21 mouse cellular contexts compared by ENCODE assay signal in the genomic region with DNA sequence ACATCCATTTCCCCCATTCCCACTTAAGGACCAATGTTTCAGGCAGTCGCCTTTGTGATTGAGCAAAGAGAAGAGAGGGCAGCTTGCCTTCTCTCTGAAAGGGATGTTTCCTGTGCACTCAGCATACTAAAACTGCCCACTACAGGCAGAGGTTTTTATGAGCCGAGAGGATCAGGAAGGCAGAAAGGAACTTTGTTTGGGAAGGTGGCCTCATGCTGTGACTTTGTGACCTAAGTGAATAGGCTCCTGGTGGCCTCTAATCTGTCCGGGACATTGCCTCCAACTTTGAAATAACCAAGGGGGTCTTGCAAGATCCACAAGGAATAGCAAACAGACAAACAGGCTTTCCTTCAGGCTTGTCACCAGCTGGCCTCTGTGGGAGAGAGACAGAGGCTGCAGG. TPM values are rescaled to one million over a fixed set of nuclear protein-coding genes. Genes with fewer than 3 reads are reported as not detected.
DNase-seq lines count a peak whose midpoint lies in the region; ATAC-seq and TF ChIP-seq lines count a peak whose summit lies in the region.
"Had no signal": no experiment of that assay in that cellular context is flagged by ENCODE, and none has a peak within 500 bp of the region (broad histone marks: within the 10 kb centered on the region; RNA-seq: fewer than 3 reads in every experiment).

No protein-coding gene starts in this region.

- TF ChIP-seq CTCF in kidney, postnatal 0 days (IDR thresholded peaks at IDR 0.05; ENCODE audit: low read depth): 0 out of 2 replicates have a peak, but pooled peaks have one; percentile 2
- TF ChIP-seq CTCF in midbrain, postnatal 0 days (IDR thresholded peaks at IDR 0.05): peak; percentile 17; the same call in 1 of the 2 replicates

- 52% methylated on average over 3 of the region's 3 CpGs for WGBS in kidney, postnatal 0 days
- 13% methylated on average over 3 of the region's 3 CpGs for WGBS in midbrain, postnatal 0 days
- WGBS in midbrain, embryonic 10.5 days: 5% methylated on average over 3 of the region's 3 CpGs

- H3K36me3 ChIP-seq in kidney, postnatal 0 days (ENCODE audit: insufficient read depth, low read length): 0 out of 2 replicates have a peak, but pooled peaks cover 14% of the 10 kb centered on the region
- H3K36me3 ChIP-seq in midbrain, postnatal 0 days (ENCODE audit: insufficient read depth, low read length): peaks cover 2% of the 10 kb centered on the region; the same call in 1 of the 2 replicates
- no peaks in the 10 kb centered on the region for H3K36me3 ChIP-seq in midbrain, embryonic 10.5 days
- H3K36me3 ChIP-seq: forebrain, embryonic 12.5 days; hindbrain, embryonic 15.5 days had no signal

- no peak for ATAC-seq in kidney, postnatal 0 days (replicated peaks; ENCODE audit: low FRiP score, low read depth)
- no peak for ATAC-seq in midbrain, postnatal 0 days (ENCODE audit: low FRiP score)
- ATAC-seq: activated CD4-positive, CD25-positive, alpha-beta regulatory T cell, adult 4 months; forebrain, embryonic 16.5 days; inflammation-experienced regulatory T-cells, adult 6 months had no signal

- H3K9me3 ChIP-seq in kidney, postnatal 0 days (replicated peaks; ENCODE audit: low read length): no peaks in the 10 kb centered on the region
- no peaks in the 10 kb centered on the region for H3K9me3 ChIP-seq in midbrain, postnatal 0 days (ENCODE audit: low read length)
- H3K9me3 ChIP-seq in midbrain, embryonic 10.5 days (replicated peaks): no peaks in the 10 kb centered on the region
- H3K9me3 ChIP-seq: embryonic facial prominence, embryonic 13.5 days; forebrain, embryonic 12.5 days; heart, embryonic 10.5 days; hindbrain, embryonic 15.5 days had no signal

- no peak overlapping the region for H3K4me2 ChIP-seq in kidney, postnatal 0 days (ENCODE audit: low read length)
- no peak overlapping the region for H3K4me2 ChIP-seq in midbrain, postnatal 0 days (ENCODE audit: low read depth, low read length, poor library complexity, severe bottlenecking)
- H3K4me2 ChIP-seq: embryonic facial prominence, embryonic 13.5 days; forebrain, embryonic 12.5 days; hindbrain, embryonic 15.5 days had no signal

- no peaks in the 10 kb centered on the region for H3K27me3 ChIP-seq in kidney, postnatal 0 days (ENCODE audit: insufficient read depth, low read length)
- H3K27me3 ChIP-seq in midbrain, postnatal 0 days (ENCODE audit: insufficient read depth, low read length): no peaks in the 10 kb centered on the region
- H3K27me3 ChIP-seq in midbrain, embryonic 10.5 days (ENCODE audit: low read depth, poor library complexity, severe bottlenecking): peaks cover 14% of the 10 kb centered on the region
- H3K27me3 ChIP-seq: embryonic facial prominence, embryonic 13.5 days; forebrain, embryonic 12.5 days; hindbrain, embryonic 15.5 days had no signal

- DNase-seq in heart, adult 11 months: peak; percentile 82
- no peak for DNase-seq in heart, postnatal 4 days
- DNase-seq in kidney, postnatal 0 days (ENCODE audit: low spot score): no peak
- no peak for DNase-seq in kidney, adult 18-20 months
- DNase-seq in midbrain, postnatal 0 days (ENCODE audit: low spot score): no peak
- no peak for DNase-seq in midbrain, embryonic 10.5 days (ENCODE audit: low spot score)
- peak; percentile 75 for DNase-seq in ZHBTc4 (ENCODE audit: low read depth, low spot score)
- DNase-seq in urinary bladder, postnatal 4 days (ENCODE audit: low spot score in 2 of 2): no peak
- DNase-seq: adrenal gland, postnatal 14 days; cerebellum, adult 18-20 months; cerebellum, adult 9-11 months; cerebellum, postnatal 36 days; gastrocnemius, postnatal 25 days; heart, postnatal 10 days had no signal

- no peak overlapping the region for H3K9ac ChIP-seq in kidney, postnatal 0 days (ENCODE audit: low read depth, low read length)
- no peak overlapping the region for H3K9ac ChIP-seq in midbrain, postnatal 0 days (replicated peaks; ENCODE audit: low read length, poor library complexity, severe bottlenecking)
- H3K9ac ChIP-seq: embryonic facial prominence, embryonic 13.5 days; forebrain, embryonic 12.5 days; hindbrain, embryonic 15.5 days had no signal

- no peak overlapping the region for H3K27ac ChIP-seq in kidney, postnatal 0 days
- no peak overlapping the region for H3K27ac ChIP-seq in midbrain, postnatal 0 days (ENCODE audit: low read depth, low read length)
- no peak overlapping the region for H3K27ac ChIP-seq in midbrain, embryonic 10.5 days (replicated peaks)
- H3K27ac ChIP-seq: embryonic facial prominence, embryonic 13.5 days; forebrain, embryonic 12.5 days; heart, embryonic 10.5 days; hindbrain, embryonic 15.5 days had no signal

- peaks cover 18% of the 10 kb centered on the region for H3K4me1 ChIP-seq in kidney, postnatal 0 days (replicated peaks; ENCODE audit: insufficient read depth, low read length)
- no peaks in the 10 kb centered on the region for H3K4me1 ChIP-seq in midbrain, postnatal 0 days (ENCODE audit: insufficient read depth, low read length)
- peaks cover 22% of the 10 kb centered on the region for H3K4me1 ChIP-seq in midbrain, embryonic 10.5 days

- no peak overlapping the region for H3K4me3 ChIP-seq in kidney, postnatal 0 days (replicated peaks; ENCODE audit: low read depth, low read length)
- no peak overlapping the region for H3K4me3 ChIP-seq in midbrain, postnatal 0 days (ENCODE audit: low read depth, low read length)
- no peak overlapping the region for H3K4me3 ChIP-seq in midbrain, embryonic 10.5 days
- H3K4me3 ChIP-seq: embryonic facial prominence, embryonic 13.5 days; forebrain, embryonic 12.5 days; heart, embryonic 10.5 days; hindbrain, embryonic 15.5 days had no signal

RNA-seq across cellular contexts. Expression of gene Timp3, which starts 19.4 kb away (rescaled TPM):
- 100 to 1,000 TPM; 139 to 143 TPM for total RNA-seq in heart, postnatal 4 days (2021)
- 87.4 and 99.7 TPM in 2 replicates for polyA plus RNA-seq in kidney, postnatal 0 days (2015; fragmentation: Nextera tagmentation; extraction: Ambion mirVana)
- 105 and 133 TPM in 2 replicates for total RNA-seq in midbrain, postnatal 0 days (2014; rRNA removed)
- 39.1 and 47.3 TPM in 2 replicates for polyA plus RNA-seq in midbrain, postnatal 0 days (2015; fragmentation: Nextera tagmentation; extraction: Ambion mirVana)
- polyA plus RNA-seq in midbrain, embryonic 10.5 days (2016; fragmentation: Nextera tagmentation; extraction: Ambion mirVana): 21.2 and 25.7 TPM in 2 replicates
- polyA plus RNA-seq: activated CD4-positive, CD25-positive, alpha-beta regulatory T cell, adult 4 months; inflammation-experienced regulatory T-cells, adult 6 months had no signal

Comparison
In these comparisons a context has a peak if more than half of its experiments do, and no peak if none do; other contexts are left out.
1. DNase-seq: peak in heart, adult 11 months (single experiment) and ZHBTc4 (single experiment); none in heart, postnatal 4 days (single experiment), kidney, postnatal 0 days (single experiment), kidney, adult 18-20 months (single experiment), midbrain, postnatal 0 days (single experiment), midbrain, embryonic 10.5 days (single experiment) and urinary bladder, postnatal 4 days (0 of 2).